Mouse (Mus musculus) myocyte (in vitro differentiated cells): ENCODE data around the gene Spsb1.

Source experiments
- E2F4 ChIP-seq: IDR thresholded peaks from one replicate; pipeline ENCODE4 v1.6.1; 2011; ENCODE audit warnings: mild to moderate bottlenecking, control low read depth, moderate library complexity; ENCODE audit not compliant: insufficient read depth
- POLR2A ChIP-seq: IDR thresholded peaks from one replicate; pipeline ENCODE4 v1.6.1; 2011; ENCODE audit warnings: low read depth, mild to moderate bottlenecking, control low read depth, moderate library complexity; ENCODE audit not compliant: insufficient read length

- TF ChIP-seq POLR2A (no peak), E2F4 (no peak)
These were observed 45.9 kb downstream of the Spsb1 start for GRCm38 (mm10) chr4:149908923-149909322.
